13 mouse cellular contexts compared by ENCODE assay signal in the genomic region with DNA sequence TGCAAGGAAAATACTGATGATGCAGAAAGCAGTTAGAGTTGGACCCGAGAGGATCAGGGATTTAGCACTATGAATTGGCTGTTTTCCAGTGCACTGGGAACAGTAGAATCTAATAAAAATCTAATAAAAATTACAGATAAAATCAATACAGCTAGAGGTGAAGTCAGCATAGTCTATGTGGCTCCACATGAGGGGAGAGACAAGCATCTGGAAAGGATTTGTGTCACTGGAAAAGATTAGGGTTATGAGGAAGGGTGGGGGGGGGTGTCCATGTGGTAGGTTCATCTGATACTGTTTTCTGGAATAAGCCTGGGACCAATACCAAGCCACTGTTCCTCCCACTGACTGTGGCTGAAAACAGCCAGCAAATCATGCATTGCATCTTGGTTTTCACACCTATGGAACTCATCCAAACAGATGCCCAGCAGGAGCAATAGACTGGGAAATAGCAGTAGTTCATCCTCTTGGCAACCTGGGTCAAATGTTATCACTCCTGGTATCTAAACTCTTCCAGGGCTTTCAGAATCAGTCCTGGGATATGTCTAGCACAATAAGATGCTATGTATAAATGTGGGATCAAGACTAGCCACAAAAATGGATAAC.
DNase-seq lines count a peak whose midpoint lies in the region; ATAC-seq lines count a peak whose summit lies in the region.
"Had no signal": no experiment of that assay in that cellular context is flagged by ENCODE, and none has a peak within 500 bp of the region (broad histone marks: within the 10 kb centered on the region; RNA-seq: fewer than 3 reads in every experiment).

No protein-coding gene starts in this region.

- H3K9ac ChIP-seq in limb, embryonic 11.5 days (ENCODE audit: low read length): no peak overlapping the region
- no peak overlapping the region for H3K9ac ChIP-seq in limb, embryonic 15.5 days
- H3K9ac ChIP-seq: liver, postnatal 0 days had no signal

- WGBS in limb, embryonic 11.5 days: 38% methylated on average over 1 of the region's 1 CpGs
- WGBS in limb, embryonic 10.5 days: 64% methylated on average over 1 of the region's 1 CpGs
- WGBS in limb, embryonic 15.5 days: 18% methylated on average over 1 of the region's 1 CpGs

- no peaks in the 10 kb centered on the region for H3K4me1 ChIP-seq in limb, embryonic 11.5 days (ENCODE audit: control insufficient read depth, insufficient read depth, low read length)
- no peaks in the 10 kb centered on the region; the same call in 1 of the 2 replicates for H3K4me1 ChIP-seq in limb, embryonic 10.5 days
- H3K4me1 ChIP-seq in limb, embryonic 15.5 days: no peaks in the 10 kb centered on the region

- no peak overlapping the region for H3K4me2 ChIP-seq in limb, embryonic 11.5 days (ENCODE audit: low read depth, severe bottlenecking)
- no peak overlapping the region for H3K4me2 ChIP-seq in limb, embryonic 15.5 days

- H3K27me3 ChIP-seq in limb, embryonic 11.5 days (ENCODE audit: control insufficient read depth, insufficient read depth, low read length): no peaks in the 10 kb centered on the region
- H3K27me3 ChIP-seq in limb, embryonic 10.5 days (ENCODE audit: low read depth, poor library complexity, severe bottlenecking): no peaks in the 10 kb centered on the region
- H3K27me3 ChIP-seq in limb, embryonic 15.5 days: no peaks in the 10 kb centered on the region
- H3K27me3 ChIP-seq: Patski had no signal

- H3K9me3 ChIP-seq in limb, embryonic 11.5 days (ENCODE audit: control insufficient read depth, low read length): no peaks in the 10 kb centered on the region
- no peaks in the 10 kb centered on the region for H3K9me3 ChIP-seq in limb, embryonic 10.5 days (replicated peaks)
- H3K9me3 ChIP-seq in limb, embryonic 15.5 days: no peaks in the 10 kb centered on the region

- DNase-seq in limb, embryonic 11.5 days (ENCODE audit: low spot score): no peak
- no peak for DNase-seq in limb, embryonic 10.5 days (ENCODE audit: low spot score)
- DNase-seq in cerebellum, adult 9-11 months: peak; percentile 25
- DNase-seq in embryo, embryonic 11 days: peak; percentile 45
- DNase-seq in spleen, postnatal 10 days (ENCODE audit: low spot score in 2 of 2): no peak
- DNase-seq in thymus, postnatal 4 days: no peak
- DNase-seq: heart, adult 18-20 months; kidney, adult 11 months; liver, postnatal 0 days; thymus, adult 2 months had no signal

- H3K27ac ChIP-seq in limb, embryonic 11.5 days (replicated peaks; ENCODE audit: low read depth, low read length): no peak overlapping the region
- H3K27ac ChIP-seq in limb, embryonic 10.5 days: no peak overlapping the region
- H3K27ac ChIP-seq in limb, embryonic 15.5 days: no peak overlapping the region

- no peaks in the 10 kb centered on the region for H3K36me3 ChIP-seq in limb, embryonic 11.5 days (ENCODE audit: control insufficient read depth, insufficient read depth, low read length)
- no peaks in the 10 kb centered on the region for H3K36me3 ChIP-seq in limb, embryonic 10.5 days
- no peaks in the 10 kb centered on the region for H3K36me3 ChIP-seq in limb, embryonic 15.5 days

- no peak overlapping the region for H3K4me3 ChIP-seq in limb, embryonic 11.5 days (ENCODE audit: low read depth, low read length)
- H3K4me3 ChIP-seq in limb, embryonic 10.5 days: no peak overlapping the region
- H3K4me3 ChIP-seq in limb, embryonic 15.5 days: no peak overlapping the region

- peak; percentile 68; the same call in 1 of the 2 replicates for ATAC-seq in limb, embryonic 11.5 days (ENCODE audit: insufficient number of reproducible peaks, low FRiP score, low TSS enrichment, low read depth)
- peak; percentile 48; the same call in 1 of the 2 replicates for ATAC-seq in limb, embryonic 15.5 days (ENCODE audit: insufficient number of reproducible peaks, low FRiP score, low TSS enrichment, low read depth)
- ATAC-seq in frontal cortex, adult (ENCODE audit: low TSS enrichment): no peak
- ATAC-seq: liver, postnatal 0 days; Patski had no signal

Comparison
In these comparisons a context has a peak if more than half of its experiments do, and no peak if none do; other contexts are left out.
1. DNase-seq: peak in cerebellum, adult 9-11 months (single experiment) and embryo, embryonic 11 days (single experiment); none in limb, embryonic 11.5 days (single experiment), limb, embryonic 10.5 days (single experiment), spleen, postnatal 10 days (0 of 2) and thymus, postnatal 4 days (single experiment).